ENCODE assay signal across 19 mouse cellular contexts in the genomic region with DNA sequence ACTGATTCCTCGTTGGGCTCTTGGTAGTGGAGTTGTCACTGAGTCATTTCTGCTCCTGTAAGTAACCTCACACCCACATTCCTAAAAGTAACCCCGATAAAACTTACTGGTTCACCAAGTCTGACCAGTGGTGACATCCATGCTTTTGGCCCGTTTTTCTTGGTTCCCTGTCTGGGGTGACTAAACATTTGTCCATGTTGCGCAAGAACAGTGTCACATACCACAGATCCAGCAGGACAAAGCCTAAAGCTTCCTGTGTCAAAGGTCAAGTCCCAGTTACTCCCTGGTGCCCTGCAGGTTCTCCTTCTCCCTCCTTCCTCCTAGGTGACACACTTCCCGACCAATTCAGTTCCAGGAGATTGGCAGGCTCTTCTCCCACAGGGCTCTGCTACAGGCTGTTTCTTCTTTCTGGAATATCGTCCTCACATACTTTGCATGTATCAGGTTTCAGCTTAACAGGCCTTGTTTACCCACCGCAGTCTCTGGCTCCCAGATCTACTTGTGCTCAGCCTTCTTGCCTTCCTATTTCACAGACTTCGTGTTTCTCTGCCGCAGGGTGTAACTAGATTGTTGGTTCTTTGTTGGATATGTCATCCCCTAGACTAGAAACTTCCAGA.
A peak's percentile ranks its signal among the peaks of the same experiment; 100 is the strongest.
DNase-seq lines count a peak whose midpoint lies in the region; ATAC-seq and TF ChIP-seq lines count a peak whose summit lies in the region.
"Had no signal": no experiment of that assay in that cellular context is flagged by ENCODE, and none has a peak within 500 bp of the region (broad histone marks: within the 10 kb centered on the region; RNA-seq: fewer than 3 reads in every experiment).

No protein-coding gene starts in this region.

- no peak overlapping the region for H3K4me2 ChIP-seq in embryonic facial prominence, embryonic 14.5 days (ENCODE audit: low read depth, low read length)
- H3K4me2 ChIP-seq in hindbrain, embryonic 13.5 days: no peak overlapping the region
- H3K4me2 ChIP-seq: forebrain, embryonic 12.5 days; heart, embryonic 15.5 days; liver, embryonic 15.5 days had no signal

- H3K9me3 ChIP-seq in embryonic facial prominence, embryonic 14.5 days (ENCODE audit: control insufficient read depth, low read length): no peaks in the 10 kb centered on the region
- H3K9me3 ChIP-seq in hindbrain, embryonic 13.5 days: no peaks in the 10 kb centered on the region
- H3K9me3 ChIP-seq: forebrain, embryonic 12.5 days; heart, embryonic 15.5 days; hindbrain, embryonic 10.5 days; liver, embryonic 15.5 days had no signal

- DNase-seq in heart, adult 11 months: peak; percentile 91
- DNase-seq in heart, adult 2 months: no peak
- DNase-seq in lung, adult 18-20 months: peak; percentile 9 to 16
- DNase-seq in lung, postnatal 14 days: no peak
- DNase-seq in Muller cell, postnatal 12 days (ENCODE audit: inconsistent ontology term): peak; percentile 30
- DNase-seq in embryonic facial prominence, embryonic 14.5 days (ENCODE audit: low spot score): peak; percentile 55
- no peak for DNase-seq in testis, postnatal 10 days (ENCODE audit: low spot score)
- DNase-seq: adrenal gland, postnatal 25 days; cerebellum, adult 2 months; kidney, postnatal 14 days; right cerebral cortex, postnatal 4 days; thymus, postnatal 25 days had no signal

- no peak overlapping the region for H3K9ac ChIP-seq in heart, adult 2 months (ENCODE audit: low read depth, low read length)
- H3K9ac ChIP-seq in embryonic facial prominence, embryonic 14.5 days (ENCODE audit: low read depth, low read length): no peak overlapping the region
- H3K9ac ChIP-seq in hindbrain, embryonic 13.5 days: no peak overlapping the region
- H3K9ac ChIP-seq: forebrain, embryonic 12.5 days; heart, embryonic 15.5 days; liver, embryonic 15.5 days had no signal

- TF ChIP-seq POLR2A in heart, adult 2 months (IDR thresholded peaks at IDR 0.05; ENCODE audit: insufficient read depth, low read depth, low read length): no peak

- TF ChIP-seq EP300 in heart, adult 2 months (IDR thresholded peaks at IDR 0.05; ENCODE audit: insufficient read depth, low read depth, low read length): no peak

- no peak overlapping the region for H3K27ac ChIP-seq in heart, adult 2 months
- H3K27ac ChIP-seq in embryonic facial prominence, embryonic 14.5 days (replicated peaks; ENCODE audit: low read depth, low read length): no peak overlapping the region
- no peak overlapping the region for H3K27ac ChIP-seq in hindbrain, embryonic 13.5 days
- H3K27ac ChIP-seq: forebrain, embryonic 12.5 days; heart, embryonic 15.5 days; hindbrain, embryonic 10.5 days; left cerebral cortex, adult 2 months; liver, embryonic 15.5 days had no signal

- intact Hi-C loops in heart, adult 2 months (cut with DNase I): no loop called here

- no peak for TF ChIP-seq CTCF in heart, adult 2 months (IDR thresholded peaks at IDR 0.05)

- H3K4me1 ChIP-seq in heart, adult 2 months (ENCODE audit: control insufficient read depth, insufficient read depth, low read length): peaks cover 2% of the 10 kb centered on the region; the same call in 1 of the 2 replicates
- peaks cover 3% of the 10 kb centered on the region; the same call in 1 of the 2 replicates for H3K4me1 ChIP-seq in embryonic facial prominence, embryonic 14.5 days (ENCODE audit: control insufficient read depth, insufficient read depth, low read length)
- peaks cover 9% of the 10 kb centered on the region; the same call in 1 of the 2 replicates for H3K4me1 ChIP-seq in hindbrain, embryonic 13.5 days (replicated peaks)
- H3K4me1 ChIP-seq: forebrain, embryonic 12.5 days; heart, embryonic 15.5 days; liver, embryonic 15.5 days had no signal

- H3K27me3 ChIP-seq in heart, adult 2 months (ENCODE audit: control insufficient read depth, insufficient read depth, low read length): no peaks in the 10 kb centered on the region
- no peaks in the 10 kb centered on the region for H3K27me3 ChIP-seq in embryonic facial prominence, embryonic 14.5 days (replicated peaks; ENCODE audit: control insufficient read depth, insufficient read depth, low read length)
- H3K27me3 ChIP-seq in hindbrain, embryonic 13.5 days: no peaks in the 10 kb centered on the region
- H3K27me3 ChIP-seq: forebrain, embryonic 12.5 days; heart, embryonic 15.5 days; liver, embryonic 15.5 days had no signal

- no peaks in the 10 kb centered on the region for H3K36me3 ChIP-seq in heart, adult 2 months (ENCODE audit: control insufficient read depth, insufficient read depth, low read length)
- no peaks in the 10 kb centered on the region for H3K36me3 ChIP-seq in embryonic facial prominence, embryonic 14.5 days (ENCODE audit: control insufficient read depth, insufficient read depth, low read length)
- no peaks in the 10 kb centered on the region for H3K36me3 ChIP-seq in hindbrain, embryonic 13.5 days
- H3K36me3 ChIP-seq: forebrain, embryonic 12.5 days; heart, embryonic 15.5 days; hindbrain, embryonic 10.5 days; liver, embryonic 15.5 days had no signal

- H3K4me3 ChIP-seq in heart, adult 2 months: no peak overlapping the region
- H3K4me3 ChIP-seq in embryonic facial prominence, embryonic 14.5 days (ENCODE audit: low read depth, low read length): no peak overlapping the region
- H3K4me3 ChIP-seq in hindbrain, embryonic 13.5 days: no peak overlapping the region
- H3K4me3 ChIP-seq: forebrain, embryonic 12.5 days; heart, embryonic 15.5 days; hindbrain, embryonic 10.5 days; left cerebral cortex, adult 2 months; liver, embryonic 15.5 days had no signal

- WGBS in heart, adult 2 months: 61% methylated on average over 9 of the region's 9 CpGs
- 38% methylated on average over 9 of the region's 9 CpGs for WGBS in embryonic facial prominence, embryonic 14.5 days
- WGBS in hindbrain, embryonic 13.5 days: 73% methylated on average over 9 of the region's 9 CpGs

- no peak for ATAC-seq in embryonic facial prominence, embryonic 14.5 days (ENCODE audit: low read depth)
- no peak for ATAC-seq in hindbrain, embryonic 13.5 days (ENCODE audit: low FRiP score)
- ATAC-seq: inflammation-experienced regulatory T-cells, adult 6 months had no signal

- H3K79me2 ChIP-seq in heart, adult 2 months (replicated peaks; ENCODE audit: control insufficient read depth, insufficient read depth, low read length): no peaks in the 10 kb centered on the region

Comparison
In these comparisons a context has a peak if more than half of its experiments do, and no peak if none do; other contexts are left out.
1. DNase-seq: peak in heart, adult 11 months (single experiment), lung, adult 18-20 months (2 of 2), Muller cell, postnatal 12 days (single experiment) and embryonic facial prominence, embryonic 14.5 days (single experiment); none in heart, adult 2 months (0 of 2), lung, postnatal 14 days (single experiment) and testis, postnatal 10 days (single experiment).